In the genomic region with DNA sequence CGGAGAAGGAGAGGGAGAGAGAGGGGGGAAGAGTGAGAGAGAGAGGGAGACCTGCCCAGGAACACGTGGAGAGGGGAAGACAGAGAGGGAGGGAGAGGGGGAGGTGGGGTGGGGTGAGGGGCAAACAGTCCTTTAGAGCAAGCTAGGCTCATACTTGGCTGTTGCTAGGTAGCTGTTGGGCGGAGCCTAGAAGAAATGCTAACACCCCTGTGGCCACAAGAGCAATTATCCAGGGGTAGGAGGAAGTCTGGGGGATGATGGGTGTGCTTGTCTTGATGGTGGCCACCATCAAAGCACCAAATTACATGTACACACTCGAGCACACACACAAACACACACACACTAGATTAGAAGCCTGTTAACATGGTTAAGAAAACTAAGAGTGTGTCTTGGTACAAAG, we compare ENCODE assay signal across 21 mouse cellular contexts. TPM values are rescaled to one million over a fixed set of nuclear protein-coding genes. Genes with fewer than 3 reads are reported as not detected.
DNase-seq lines count a peak whose midpoint lies in the region; ATAC-seq and TF ChIP-seq lines count a peak whose summit lies in the region.
"Had no signal": no experiment of that assay in that cellular context is flagged by ENCODE, and none has a peak within 500 bp of the region (broad histone marks: within the 10 kb centered on the region; RNA-seq: fewer than 3 reads in every experiment).

No protein-coding gene starts in this region.

- H3K4me1 ChIP-seq in hindbrain, embryonic 10.5 days (replicated peaks), result peaks cover 39% of the 10 kb centered on the region
- peaks cover 5% of the 10 kb centered on the region for H3K4me1 ChIP-seq in hindbrain, embryonic 16.5 days (ENCODE audit: control insufficient read depth, insufficient read depth, low read depth, low read length)
- peaks cover 24% of the 10 kb centered on the region; the same call in 1 of the 2 replicates for H3K4me1 ChIP-seq in midbrain, embryonic 14.5 days (ENCODE audit: control insufficient read depth, insufficient read depth, low read length)
- peaks cover 34% of the 10 kb centered on the region for H3K4me1 ChIP-seq in midbrain, embryonic 13.5 days (replicated peaks)
- peaks cover 27% of the 10 kb centered on the region for H3K4me1 ChIP-seq in neural tube, embryonic 15.5 days
- no peaks in the 10 kb centered on the region for H3K4me1 ChIP-seq in cerebellum, adult 2 months (ENCODE audit: control insufficient read depth, insufficient read depth, low read length)
- H3K4me1 ChIP-seq in kidney, embryonic 14.5 days (ENCODE audit: control insufficient read depth, insufficient read depth, low read length), result peaks cover 9% of the 10 kb centered on the region
- H3K4me1 ChIP-seq: lung, embryonic 15.5 days had no signal

- H3K27ac ChIP-seq in hindbrain, embryonic 10.5 days, result peak overlapping the region; percentile 59
- H3K27ac ChIP-seq in hindbrain, embryonic 16.5 days (ENCODE audit: low read depth, low read length), result no peak overlapping the region
- 0 out of 2 replicates have a peak overlapping the region, but pooled peaks have one; percentile 26 for H3K27ac ChIP-seq in midbrain, embryonic 14.5 days (replicated peaks; ENCODE audit: low read depth, low read length)
- H3K27ac ChIP-seq in midbrain, embryonic 13.5 days, result no peak overlapping the region
- H3K27ac ChIP-seq in neural tube, embryonic 15.5 days (replicated peaks), result peak overlapping the region; percentile 54; the same call in 1 of the 2 replicates
- H3K27ac ChIP-seq in cerebellum, adult 2 months (ENCODE audit: insufficient read depth, low read length), result no peak overlapping the region
- H3K27ac ChIP-seq in kidney, embryonic 14.5 days (ENCODE audit: low read depth, low read length), result no peak overlapping the region
- H3K27ac ChIP-seq: embryonic facial prominence, embryonic 12.5 days; heart, embryonic 10.5 days; lung, embryonic 15.5 days had no signal

- no peak for TF ChIP-seq CTCF in cerebellum, adult 2 months (IDR thresholded peaks at IDR 0.05; ENCODE audit: borderline replicate concordance, insufficient read depth, low read depth, low read length)

- H3K36me3 ChIP-seq in hindbrain, embryonic 10.5 days, result no peaks in the 10 kb centered on the region
- H3K36me3 ChIP-seq in hindbrain, embryonic 16.5 days (ENCODE audit: control insufficient read depth, insufficient read depth, low read length), result no peaks in the 10 kb centered on the region
- no peaks in the 10 kb centered on the region for H3K36me3 ChIP-seq in midbrain, embryonic 14.5 days (ENCODE audit: control insufficient read depth, insufficient read depth, low read length)
- no peaks in the 10 kb centered on the region for H3K36me3 ChIP-seq in midbrain, embryonic 13.5 days
- no peaks in the 10 kb centered on the region for H3K36me3 ChIP-seq in neural tube, embryonic 15.5 days
- H3K36me3 ChIP-seq in kidney, embryonic 14.5 days (ENCODE audit: control insufficient read depth, insufficient read depth, low read length), result no peaks in the 10 kb centered on the region
- H3K36me3 ChIP-seq: embryonic facial prominence, embryonic 12.5 days; heart, embryonic 10.5 days; lung, embryonic 15.5 days had no signal

- peaks cover 40% of the 10 kb centered on the region for H3K27me3 ChIP-seq in hindbrain, embryonic 10.5 days (ENCODE audit: insufficient read depth, poor library complexity, severe bottlenecking)
- no peaks in the 10 kb centered on the region for H3K27me3 ChIP-seq in hindbrain, embryonic 16.5 days (replicated peaks; ENCODE audit: control insufficient read depth, insufficient read depth, low read length)
- no peaks in the 10 kb centered on the region for H3K27me3 ChIP-seq in midbrain, embryonic 14.5 days (ENCODE audit: control insufficient read depth, insufficient read depth, low read length)
- peaks cover 19% of the 10 kb centered on the region; the same call in 1 of the 2 replicates for H3K27me3 ChIP-seq in midbrain, embryonic 13.5 days
- peaks cover 5% of the 10 kb centered on the region; the same call in 1 of the 2 replicates for H3K27me3 ChIP-seq in neural tube, embryonic 15.5 days (replicated peaks)
- H3K27me3 ChIP-seq in cerebellum, adult 2 months (ENCODE audit: control insufficient read depth, insufficient read depth, low read length), result no peaks in the 10 kb centered on the region
- no peaks in the 10 kb centered on the region for H3K27me3 ChIP-seq in kidney, embryonic 14.5 days (ENCODE audit: control insufficient read depth, insufficient read depth, low read length)
- H3K27me3 ChIP-seq: embryonic facial prominence, embryonic 12.5 days; lung, embryonic 15.5 days had no signal

- no peak overlapping the region for H3K4me2 ChIP-seq in hindbrain, embryonic 16.5 days (ENCODE audit: low read length)
- H3K4me2 ChIP-seq in midbrain, embryonic 14.5 days (ENCODE audit: low read length), result no peak overlapping the region
- no peak overlapping the region for H3K4me2 ChIP-seq in midbrain, embryonic 13.5 days (replicated peaks)
- no peak overlapping the region for H3K4me2 ChIP-seq in neural tube, embryonic 15.5 days
- H3K4me2 ChIP-seq in kidney, embryonic 14.5 days (replicated peaks; ENCODE audit: low read depth, low read length), result no peak overlapping the region
- H3K4me2 ChIP-seq: embryonic facial prominence, embryonic 12.5 days; lung, embryonic 15.5 days had no signal

- WGBS in hindbrain, embryonic 10.5 days, result 12% methylated on average over 4 of the region's 4 CpGs
- WGBS in hindbrain, embryonic 16.5 days, result 19% methylated on average over 4 of the region's 4 CpGs
- 13% methylated on average over 4 of the region's 4 CpGs for WGBS in midbrain, embryonic 14.5 days
- WGBS in midbrain, embryonic 13.5 days, result 14% methylated on average over 4 of the region's 4 CpGs
- WGBS in neural tube, embryonic 15.5 days, result 12% methylated on average over 4 of the region's 4 CpGs
- WGBS in cerebellum, adult 2 months, result 66% methylated on average over 4 of the region's 4 CpGs
- 19% methylated on average over 4 of the region's 4 CpGs for WGBS in kidney, embryonic 14.5 days

- H3K9ac ChIP-seq in hindbrain, embryonic 16.5 days (ENCODE audit: low read depth, low read length), result no peak overlapping the region
- H3K9ac ChIP-seq in midbrain, embryonic 14.5 days (replicated peaks; ENCODE audit: low read length), result no peak overlapping the region
- no peak overlapping the region for H3K9ac ChIP-seq in midbrain, embryonic 13.5 days (replicated peaks)
- H3K9ac ChIP-seq in neural tube, embryonic 15.5 days (replicated peaks), result no peak overlapping the region
- H3K9ac ChIP-seq in kidney, embryonic 14.5 days (ENCODE audit: low read depth, low read length), result no peak overlapping the region
- H3K9ac ChIP-seq: embryonic facial prominence, embryonic 12.5 days; lung, embryonic 15.5 days had no signal

- TF ChIP-seq POLR2A in cerebellum, adult 2 months (IDR thresholded peaks at IDR 0.05; ENCODE audit: borderline replicate concordance, insufficient read depth, low read length), result no peak

- no peak for DNase-seq in hindbrain, embryonic 10.5 days (ENCODE audit: low spot score)
- DNase-seq in midbrain, embryonic 14.5 days, result no peak
- peak; percentile 49 for DNase-seq in embryo, embryonic 11 days
- no peak for DNase-seq in cerebellum, adult 2 months
- DNase-seq: adrenal gland, postnatal 14 days; B cell, adult 2 months; cerebellum, adult 8-10 months; gastrocnemius, postnatal 10 days; heart, postnatal 14 days; kidney, adult 11 months; kidney, postnatal 25 days; layer of hippocampus, adult 9-11 months; right cerebral cortex, postnatal 14 days had no signal

- no peaks in the 10 kb centered on the region for H3K9me3 ChIP-seq in hindbrain, embryonic 10.5 days
- no peaks in the 10 kb centered on the region for H3K9me3 ChIP-seq in hindbrain, embryonic 16.5 days (ENCODE audit: control insufficient read depth, low read length)
- H3K9me3 ChIP-seq in midbrain, embryonic 14.5 days (ENCODE audit: control insufficient read depth, low read length), result no peaks in the 10 kb centered on the region
- H3K9me3 ChIP-seq in midbrain, embryonic 13.5 days, result no peaks in the 10 kb centered on the region
- H3K9me3 ChIP-seq in neural tube, embryonic 15.5 days (replicated peaks), result no peaks in the 10 kb centered on the region
- no peaks in the 10 kb centered on the region for H3K9me3 ChIP-seq in kidney, embryonic 14.5 days (ENCODE audit: control insufficient read depth, low read length)
- H3K9me3 ChIP-seq: embryonic facial prominence, embryonic 12.5 days; heart, embryonic 10.5 days; lung, embryonic 15.5 days had no signal

- no peak for ATAC-seq in hindbrain, embryonic 16.5 days
- no peak for ATAC-seq in midbrain, embryonic 14.5 days (ENCODE audit: low FRiP score, low TSS enrichment)
- ATAC-seq in midbrain, embryonic 13.5 days, result no peak
- no peak for ATAC-seq in neural tube, embryonic 15.5 days (ENCODE audit: low FRiP score)
- no peak; the same call in 1 of the 2 replicates for ATAC-seq in kidney, embryonic 14.5 days (ENCODE audit: low FRiP score, low TSS enrichment)

- H3K4me3 ChIP-seq in hindbrain, embryonic 10.5 days, result no peak overlapping the region
- H3K4me3 ChIP-seq in hindbrain, embryonic 16.5 days (ENCODE audit: low read length), result no peak overlapping the region
- no peak overlapping the region for H3K4me3 ChIP-seq in midbrain, embryonic 14.5 days (replicated peaks; ENCODE audit: low read depth, low read length)
- H3K4me3 ChIP-seq in midbrain, embryonic 13.5 days (replicated peaks), result no peak overlapping the region
- no peak overlapping the region for H3K4me3 ChIP-seq in neural tube, embryonic 15.5 days (replicated peaks)
- H3K4me3 ChIP-seq in cerebellum, adult 2 months (replicated peaks; ENCODE audit: insufficient read depth, low read depth, low read length), result no peak overlapping the region
- no peak overlapping the region for H3K4me3 ChIP-seq in kidney, embryonic 14.5 days (ENCODE audit: low read length)
- H3K4me3 ChIP-seq: embryonic facial prominence, embryonic 12.5 days; heart, embryonic 10.5 days; lung, embryonic 15.5 days had no signal

RNA-seq across cellular contexts. Expression of a gene that starts 48.6 kb away (rescaled TPM):
- polyA plus RNA-seq in hindbrain, embryonic 10.5 days (2016; fragmentation: Nextera tagmentation; extraction: Ambion mirVana), result 8.2 and 23.2 TPM in 2 replicates
- polyA plus RNA-seq in hindbrain, embryonic 16.5 days (2015; fragmentation: Nextera tagmentation; extraction: Ambion mirVana), result 10.9 and 15.8 TPM in 2 replicates
- polyA plus RNA-seq in midbrain, embryonic 14.5 days (2014; fragmentation: Nextera tagmentation; extraction: Ambion mirVana), result 35.7 and 55.3 TPM in 2 replicates
- 79.2 and 91.8 TPM in 2 replicates for polyA plus RNA-seq in midbrain, embryonic 13.5 days (2015; fragmentation: Nextera tagmentation; extraction: Ambion mirVana)
- polyA plus RNA-seq in neural tube, embryonic 15.5 days (2015; fragmentation: Nextera tagmentation; extraction: Ambion mirVana), result 7.7 and 9.0 TPM in 2 replicates
- polyA plus RNA-seq in cerebellum, adult 2 months (2012; rRNA removed), result 0.47 and 0.51 TPM in 2 replicates
- not detected in 2 replicates for polyA plus RNA-seq in kidney, embryonic 14.5 days (2014; fragmentation: Nextera tagmentation; extraction: Ambion mirVana)
- polyA plus RNA-seq: liver, adult 2 months; lung, embryonic 15.5 days had no signal

Comparison
In these comparisons a context has a peak if more than half of its experiments do, and no peak if none do; other contexts are left out.
1. H3K27ac ChIP-seq: peak in hindbrain, embryonic 10.5 days (single experiment), midbrain, embryonic 14.5 days (single experiment) and neural tube, embryonic 15.5 days (single experiment); none in hindbrain, embryonic 16.5 days (single experiment), midbrain, embryonic 13.5 days (single experiment), cerebellum, adult 2 months (single experiment) and kidney, embryonic 14.5 days (single experiment).